Mouse (Mus musculus) left cerebral cortex, postnatal 25 days (tissue): ENCODE measurements around the gene Hoxd13. TPM values are rescaled to one million over a fixed set of nuclear protein-coding genes. Genes with fewer than 3 reads are reported as not detected.

Source experiments
- DNase-seq, 2 experiments: peaks; one replicate each; pipeline ENCODE4 v3.0.0; 2022; ENCODE audit warnings: low spot score in 2 of 2, mixed read lengths in 1 of 2
- intact Hi-C: fragments of 180-260 bp; cut with DNase I; formaldehyde crosslinking; loops from one replicate; pipeline ENCODE4 v1.15.1; 2025
- total RNA-seq, 2 experiments: library from RNA; stranded (reverse); gene quantifications; 2 replicates each; pipeline ENCODE4 v1.2.3; 2021

Gene Hoxd13
- total RNA-seq, 2 experiments from 2014 or later: not detected

GRCm38 (mm10) chr2:74701949-74702819, 34.1 kb downstream of the Hoxd13 start:
- intact Hi-C loops: loop anchor here (1.0 to 5.0 kb wide), 7 partner anchors 45 to 888 kb away; partner anchors contain the start of gene Evx2

GRCm38 (mm10) chr2:74702820-74703219, 34.7 kb downstream of the Hoxd13 start:
- no peak for DNase-seq
- intact Hi-C loops: loop anchor here (1.0 to 5.0 kb wide), 7 partner anchors 46 to 887 kb away; partner anchors contain the start of gene Evx2

More at GRCm38 (mm10) chr2:74701949-74702819, 34.1 kb downstream of the Hoxd13 start:
- peak; percentile 74 to 79 for DNase-seq

GRCm38 (mm10) chr2:74703317-74703716, 35.2 kb downstream of the Hoxd13 start:
- DNase-seq: no peak
- intact Hi-C loops: loop anchor here (5.0 kb wide), 6 partner anchors 46 to 719 kb away; partner anchors contain the start of gene Evx2

- no peak for DNase-seq
- intact Hi-C loops: loop anchor here (5.0 kb wide), 6 partner anchors 47 to 718 kb away; partner anchors contain the start of gene Evx2
Measured at GRCm38 (mm10) chr2:74703720-74704392, 35.7 kb downstream of the Hoxd13 start.

- intact Hi-C loops: loop anchor here (5.0 kb wide), 6 partner anchors 47 to 718 kb away; partner anchors contain the start of gene Evx2
- no peak for DNase-seq
Measured at GRCm38 (mm10) chr2:74704393-74704998, 36.4 kb downstream of the Hoxd13 start, which contains the start of gene Hoxd8. Gene Hoxd8, plus strand, starts transcription at chr2:74704615.

- no peak for DNase-seq
- intact Hi-C loops: loop anchor here (5.0 kb wide), 6 partner anchors 48 to 717 kb away; partner anchors contain the start of gene Evx2
Measured at GRCm38 (mm10) chr2:74704999-74705466, 36.9 kb downstream of the Hoxd13 start.

- no peak for DNase-seq
- intact Hi-C loops: no loop called here
Measured at GRCm38 (mm10) chr2:74705467-74706089, 37.5 kb downstream of the Hoxd13 start.

GRCm38 (mm10) chr2:74706393-74706960, 38.4 kb downstream of the Hoxd13 start:
- DNase-seq: no peak
- intact Hi-C loops: no loop called here

GRCm38 (mm10) chr2:74707599-74707998, 39.5 kb downstream of the Hoxd13 start:
- no peak for DNase-seq
- intact Hi-C loops: no loop called here

GRCm38 (mm10) chr2:74708676-74709075, 40.6 kb downstream of the Hoxd13 start:
- no peak for DNase-seq
- intact Hi-C loops: no loop called here

GRCm38 (mm10) chr2:74709465-74710419, 41.6 kb downstream of the Hoxd13 start:
- intact Hi-C loops: no loop called here

GRCm38 (mm10) chr2:74710929-74711543, 42.9 kb downstream of the Hoxd13 start:
- intact Hi-C loops: no loop called here
- DNase-seq: no peak

More at GRCm38 (mm10) chr2:74709465-74710419, 41.6 kb downstream of the Hoxd13 start:
- DNase-seq: no peak

- intact Hi-C loops: no loop called here
Measured at GRCm38 (mm10) chr2:74711721-74712621, 43.9 kb downstream of the Hoxd13 start, which contains the start of the genes Hoxd3 and Hoxd4. Gene Hoxd3, plus strand, starts transcription at chr2:74711927. Gene Hoxd4, plus strand, starts transcription at chr2:74711929.

GRCm38 (mm10) chr2:74713239-74714150, 45.4 kb downstream of the Hoxd13 start:
- no peak for DNase-seq
- intact Hi-C loops: no loop called here

More at GRCm38 (mm10) chr2:74711721-74712621, 43.9 kb downstream of the Hoxd13 start, which contains the start of the genes Hoxd3 and Hoxd4:
- DNase-seq: no peak

GRCm38 (mm10) chr2:74714156-74714789, 46.2 kb downstream of the Hoxd13 start:
- intact Hi-C loops: no loop called here
- no peak for DNase-seq
